Mouse (Mus musculus) forebrain, embryonic 10.5 days (tissue): ENCODE measurements around the gene Frzb. TPM values are rescaled to one million over a fixed set of nuclear protein-coding genes. Genes with fewer than 3 reads are reported as not detected.
"Not testable (repeated sequence)": the region's sequence is repeated elsewhere in the genome, so short reads cannot be mapped to it uniquely, and the experiment has no call there.

Source experiments
- DNase-seq: peaks from one replicate; pipeline ENCODE4 v3.0.0-alpha.2; 2017; ENCODE audit warnings: low spot score; ENCODE audit errors: extremely low spot score
- H3K27ac ChIP-seq: fragments of 300-500 bp; sonication (generic); 2 replicates; pipeline ENCODE4 v1.5.1; 2016; ENCODE audit warnings: mild to moderate bottlenecking
- H3K27me3 ChIP-seq: fragments of 300-500 bp; sonication (generic); 2 replicates; pipeline ENCODE4 v1.6.1; 2016; ENCODE audit warnings: mild to moderate bottlenecking; ENCODE audit not compliant: poor library complexity, severe bottlenecking
- H3K36me3 ChIP-seq: fragments of 300-500 bp; sonication (generic); replicated peaks from 2 replicates; pipeline ENCODE4 v1.6.1; 2016; ENCODE audit warnings: mild to moderate bottlenecking, moderate library complexity
- H3K4me1 ChIP-seq: fragments of 300-500 bp; sonication (generic); 2 replicates; pipeline ENCODE4 v1.6.1; 2016
- H3K4me3 ChIP-seq: fragments of 300-500 bp; sonication (generic); 2 replicates; pipeline ENCODE4 v1.5.1; 2016; ENCODE audit warnings: mild to moderate bottlenecking, moderate library complexity
- H3K9me3 ChIP-seq: fragments of 300-500 bp; sonication (generic); 2 replicates; pipeline ENCODE4 v1.6.1; 2016; ENCODE audit warnings: mild to moderate bottlenecking, moderate library complexity
- WGBS: fragments of 180-500 bp; shearing (Covaris S2); methylation state at CpG from one replicate; pipeline ENCODE4 v1.1.7; 2016; 5-methylcytosine and 5-hydroxymethylcytosine counted together
- polyA plus RNA-seq: library from polyadenylated mRNA; unstranded; fragments of >200 nt; fragmentation: Nextera tagmentation; extraction: Ambion mirVana; gene quantifications from 2 replicates; pipeline ENCODE4 v1.2.1, GENCODE M21; 2016

Frzb gene
- polyA plus RNA-seq, result 17.0 and 19.6 TPM in 2 replicates

- under 1% methylated on average over 33 of the region's 33 CpGs for WGBS
Observed at GRCm38 (mm10) chr2:80447291-80447791, at the start of gene Frzb. Gene Frzb (minus strand): TSS chr2:80447625.

GRCm38 (mm10) chr2:80495304-80495703 lies 47.9 kb upstream of the Frzb start:
- H3K27me3 ChIP-seq, H3K4me3 ChIP-seq, H3K9me3 ChIP-seq, H3K4me1 ChIP-seq, H3K27ac ChIP-seq, DNase-seq: not testable (repeated sequence)
- WGBS, result 84% methylated on average over 7 of the region's 7 CpGs
- H3K36me3 ChIP-seq, result peaks cover 16% of the 10 kb centered on the region

More at GRCm38 (mm10) chr2:80447291-80447791, at the start of gene Frzb:
- H3K27me3 ChIP-seq, result peaks cover 71% of the 10 kb centered on the region
- H3K4me1 ChIP-seq, result peaks cover 39% of the 10 kb centered on the region
- peak; percentile 81 for DNase-seq
- H3K27ac ChIP-seq, result peak within 1 kb of the TSS; percentile 78
- peaks cover 14% of the 10 kb centered on the region for H3K9me3 ChIP-seq
- H3K36me3 ChIP-seq, result no peaks in the 10 kb centered on the region
- peak within 1 kb of the TSS; percentile 68 for H3K4me3 ChIP-seq

GRCm38 (mm10) chr2:80486851-80487250 lies 39.4 kb upstream of the Frzb start:
- Histone ChIP-seq H3K27me3 (no peaks in the 10 kb centered on the region), H3K4me3 (no peak overlapping the region), H3K9me3 (peaks cover 5% of the 10 kb centered on the region; the same call in 1 of the 2 replicates), H3K27ac (no peak overlapping the region), H3K4me1 (peaks cover 3% of the 10 kb centered on the region; the same call in 1 of the 2 replicates), H3K36me3 (no peaks in the 10 kb centered on the region)
- DNase-seq, result no peak
- 72% methylated on average over 5 of the region's 5 CpGs for WGBS

- no peak for DNase-seq
- no peak overlapping the region for H3K4me3 ChIP-seq
- 95% methylated on average over 5 of the region's 5 CpGs for WGBS
- no peak overlapping the region for H3K27ac ChIP-seq
- H3K36me3 ChIP-seq, result no peaks in the 10 kb centered on the region
- peaks cover 5% of the 10 kb centered on the region; the same call in 1 of the 2 replicates for H3K9me3 ChIP-seq
- peaks cover 3% of the 10 kb centered on the region; the same call in 1 of the 2 replicates for H3K4me1 ChIP-seq
- no peaks in the 10 kb centered on the region for H3K27me3 ChIP-seq
Observed at GRCm38 (mm10) chr2:80484951-80485350, 37.5 kb upstream of the Frzb start.

GRCm38 (mm10) chr2:80475831-80476230 lies 28.4 kb upstream of the Frzb start:
- DNase-seq, result no peak
- WGBS, result 77% methylated on average over 1 of the region's 1 CpGs
- Histone ChIP-seq H3K4me1 (no peaks in the 10 kb centered on the region), H3K4me3 (no peak overlapping the region), H3K27me3 (no peaks in the 10 kb centered on the region), H3K27ac (no peak overlapping the region), H3K36me3 (no peaks in the 10 kb centered on the region), H3K9me3 (no peaks in the 10 kb centered on the region)

- DNase-seq, result no peak
- 76% methylated on average over 5 of the region's 5 CpGs for WGBS
Observed at GRCm38 (mm10) chr2:80474247-80474796, 26.9 kb upstream of the Frzb start.

GRCm38 (mm10) chr2:80465991-80466821 lies 18.8 kb upstream of the Frzb start:
- 88% methylated on average over 16 of the region's 16 CpGs for WGBS
- no peak overlapping the region for H3K27ac ChIP-seq
- no peak for DNase-seq

More at GRCm38 (mm10) chr2:80474247-80474796, 26.9 kb upstream of the Frzb start:
- H3K9me3 ChIP-seq, result no peaks in the 10 kb centered on the region
- H3K36me3 ChIP-seq, result no peaks in the 10 kb centered on the region
- H3K27ac ChIP-seq, result no peak overlapping the region
- no peaks in the 10 kb centered on the region for H3K4me1 ChIP-seq
- H3K27me3 ChIP-seq, result no peaks in the 10 kb centered on the region
- H3K4me3 ChIP-seq, result no peak overlapping the region

GRCm38 (mm10) chr2:80461827-80462226 lies 14.4 kb upstream of the Frzb start:
- no peak overlapping the region for H3K4me3 ChIP-seq

More at GRCm38 (mm10) chr2:80465991-80466821, 18.8 kb upstream of the Frzb start:
- Histone ChIP-seq H3K36me3 (no peaks in the 10 kb centered on the region), H3K9me3 (no peaks in the 10 kb centered on the region), H3K4me3 (no peak overlapping the region), H3K4me1 (0 out of 2 replicates have a peak, but pooled peaks cover 2% of the 10 kb centered on the region), H3K27me3 (no peaks in the 10 kb centered on the region)

GRCm38 (mm10) chr2:80448231-80448630 lies 806 bp upstream of the Frzb start:
- Histone ChIP-seq H3K27ac (peak overlapping the region; percentile 78), H3K36me3 (no peaks in the 10 kb centered on the region), H3K4me3 (peak overlapping the region; percentile 68), H3K27me3 (peaks cover 74% of the 10 kb centered on the region), H3K4me1 (peaks cover 39% of the 10 kb centered on the region), H3K9me3 (peaks cover 12% of the 10 kb centered on the region)
- DNase-seq, result peak; percentile 73
- under 1% methylated on average over 12 of the region's 12 CpGs for WGBS

More at GRCm38 (mm10) chr2:80461827-80462226, 14.4 kb upstream of the Frzb start:
- H3K27me3 ChIP-seq, result no peaks in the 10 kb centered on the region; the same call in 1 of the 2 replicates
- H3K27ac ChIP-seq, result no peak overlapping the region
- DNase-seq, result no peak
- 76% methylated on average over 8 of the region's 8 CpGs for WGBS
- H3K36me3 ChIP-seq, result no peaks in the 10 kb centered on the region
- H3K4me1 ChIP-seq, result peaks cover 1% of the 10 kb centered on the region
- no peaks in the 10 kb centered on the region for H3K9me3 ChIP-seq

GRCm38 (mm10) chr2:80446308-80447151 lies 895 bp downstream of the Frzb start:
- no peaks in the 10 kb centered on the region for H3K36me3 ChIP-seq
- peak overlapping the region; percentile 78 for H3K27ac ChIP-seq
- WGBS, result under 1% methylated on average over 54 of the region's 54 CpGs

GRCm38 (mm10) chr2:80445926-80446307 lies 1.5 kb downstream of the Frzb start:
- DNase-seq, result no peak
- no peaks in the 10 kb centered on the region for H3K36me3 ChIP-seq
- H3K4me1 ChIP-seq, result peaks cover 39% of the 10 kb centered on the region
- H3K27me3 ChIP-seq, result peaks cover 71% of the 10 kb centered on the region
- peak overlapping the region; percentile 78 for H3K27ac ChIP-seq
- 4% methylated on average over 10 of the region's 10 CpGs for WGBS
- peaks cover 14% of the 10 kb centered on the region for H3K9me3 ChIP-seq
- H3K4me3 ChIP-seq, result peak overlapping the region; percentile 68

More at GRCm38 (mm10) chr2:80446308-80447151, 895 bp downstream of the Frzb start:
- H3K4me1 ChIP-seq, result peaks cover 39% of the 10 kb centered on the region
- H3K4me3 ChIP-seq, result peak overlapping the region; percentile 68
- H3K9me3 ChIP-seq, result peaks cover 14% of the 10 kb centered on the region
- DNase-seq, result peak; percentile 59
- peaks cover 65% of the 10 kb centered on the region for H3K27me3 ChIP-seq

- 36% methylated on average over 10 of the region's 10 CpGs for WGBS
- no peak for DNase-seq
- H3K9me3 ChIP-seq, result peaks cover 14% of the 10 kb centered on the region
- peaks cover 74% of the 10 kb centered on the region for H3K27me3 ChIP-seq
- peaks cover 39% of the 10 kb centered on the region for H3K4me1 ChIP-seq
- no peaks in the 10 kb centered on the region for H3K36me3 ChIP-seq
- H3K27ac ChIP-seq, result no peak overlapping the region
- peak overlapping the region; percentile 68 for H3K4me3 ChIP-seq
Observed at GRCm38 (mm10) chr2:80445491-80445890, 1.9 kb downstream of the Frzb start.
